Mouse (Mus musculus): ENCODE results near the gene Brd1.

- TF ChIP-seq CTCF (IDR thresholded peaks at IDR 0.05; ENCODE audit: extremely low read depth, insufficient read length, insufficient replicate concordance, low read depth, low read length) = no peak
- TF ChIP-seq POLR2A (IDR thresholded peaks at IDR 0.05; ENCODE audit: low read depth, low read length) = no peak
These were observed 9.7 kb downstream of the Brd1 start for GRCm38 (mm10) chr15:88724311-88724710.
